Mouse (Mus musculus): ENCODE data around the gene Il1r2.

Gene Il1r2

DNA sequence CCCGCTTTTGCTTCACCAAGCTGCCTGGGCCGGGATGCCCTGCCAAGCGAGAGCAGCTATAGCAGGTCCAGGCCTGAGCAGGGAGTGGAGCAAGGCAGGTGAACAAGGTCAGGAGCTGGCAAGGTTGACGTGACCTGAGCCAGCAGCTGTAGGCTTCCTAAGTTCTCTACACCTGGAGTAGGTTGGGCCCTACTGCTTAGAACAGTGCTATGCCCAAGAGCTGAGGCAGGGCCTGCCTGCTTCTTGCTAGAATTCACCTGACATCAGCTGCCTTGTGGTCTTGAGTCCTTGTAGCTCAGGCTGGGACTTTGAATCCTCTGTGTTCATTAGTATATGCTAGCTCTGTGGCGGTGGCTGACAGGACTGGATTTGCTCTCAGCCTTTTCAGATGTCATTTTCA lies at the start of gene Il1r2:
Gene Il1r2, plus strand, starts transcription at position 301 of the 400 bp plus-strand sequence.
- no peak for DNase-seq (ENCODE audit: low read depth, low spot score)

DNA sequence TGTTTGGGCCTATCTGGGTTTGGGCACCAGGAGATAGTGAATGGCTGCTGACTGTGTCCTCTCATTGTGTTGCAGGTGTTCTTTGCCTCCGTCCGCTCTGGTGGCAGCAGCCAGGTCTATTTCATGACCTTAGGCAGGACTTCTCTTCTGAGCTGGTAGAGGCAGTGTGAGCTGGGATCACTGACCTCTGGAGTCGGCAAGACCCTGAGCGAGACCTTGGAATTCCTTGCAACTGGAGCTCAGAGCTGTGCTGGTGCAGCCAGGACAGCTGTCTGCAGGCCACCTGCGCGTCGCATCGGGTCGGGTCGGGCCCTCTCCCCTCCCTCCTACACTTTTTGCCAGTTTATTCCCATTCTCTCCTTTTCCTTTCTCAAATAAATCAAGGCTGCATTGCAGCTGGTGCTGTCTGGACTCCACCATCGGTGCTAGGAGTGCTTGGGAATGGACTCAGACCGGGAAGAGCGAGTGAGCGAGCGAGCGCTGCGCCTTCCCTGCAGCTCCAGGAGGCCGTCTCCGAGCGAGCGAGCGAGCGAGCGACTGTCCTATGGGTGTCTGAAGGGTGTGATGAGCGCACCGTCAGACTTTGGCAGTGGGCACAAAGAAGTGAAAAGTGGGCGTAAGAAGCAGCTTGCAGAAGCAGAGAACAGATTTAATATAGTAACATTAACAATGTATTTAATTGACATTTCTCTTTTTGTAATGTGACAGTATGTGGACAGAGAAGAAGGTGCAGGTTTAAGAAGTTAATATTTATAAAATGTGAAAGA lies 49.1 kb upstream of the Il1r2 start:
- no peak for DNase-seq (ENCODE audit: low read depth, low spot score)

DNA sequence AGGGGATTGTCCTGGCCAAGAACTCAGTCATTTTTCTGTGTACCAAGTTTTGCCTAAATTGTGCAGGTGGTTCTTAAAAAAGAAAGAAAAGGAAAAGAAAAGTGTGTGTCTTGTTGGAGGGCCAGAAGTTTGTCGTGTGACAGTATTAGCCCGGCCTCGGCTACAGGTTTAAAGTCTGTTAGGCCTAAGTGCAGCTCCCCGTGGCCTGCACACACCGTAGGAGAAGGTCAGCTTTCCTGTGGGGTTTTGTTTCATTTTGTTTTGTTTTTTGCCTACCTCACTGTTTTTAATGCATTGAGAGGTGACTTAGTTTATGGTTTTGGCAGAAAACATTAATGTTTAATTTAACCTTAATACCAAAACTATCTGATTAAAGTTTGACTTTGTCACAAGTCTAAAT lies 48.5 kb upstream of the Il1r2 start:
- no peak for DNase-seq (ENCODE audit: low read depth, low spot score)

DNA sequence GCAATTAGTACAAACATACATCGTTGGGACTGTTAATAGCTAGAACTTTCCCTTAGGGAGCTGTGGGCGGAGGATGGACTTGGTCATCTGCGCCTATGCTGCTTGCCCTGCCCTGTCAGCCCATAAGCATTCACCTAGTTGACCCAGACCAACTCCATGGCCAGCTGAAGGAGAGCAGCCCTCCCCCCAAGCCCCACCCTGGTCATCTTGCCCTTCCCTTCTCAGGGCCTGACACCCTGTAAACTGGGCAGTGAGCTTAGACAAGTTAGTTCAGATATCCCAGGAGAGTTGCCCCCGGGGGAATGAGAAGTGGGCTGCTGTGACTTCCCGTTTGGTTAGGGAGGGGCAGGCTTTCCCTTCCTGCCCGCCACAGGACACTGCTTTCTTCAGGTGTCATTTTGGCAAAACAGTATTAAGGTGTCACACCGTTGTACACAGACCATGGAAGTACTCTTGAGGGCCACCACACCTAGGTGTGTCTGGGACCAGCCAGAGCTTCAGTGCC lies 46.7 kb upstream of the Il1r2 start:
- DNase-seq (ENCODE audit: low read depth, low spot score): no peak

DNA sequence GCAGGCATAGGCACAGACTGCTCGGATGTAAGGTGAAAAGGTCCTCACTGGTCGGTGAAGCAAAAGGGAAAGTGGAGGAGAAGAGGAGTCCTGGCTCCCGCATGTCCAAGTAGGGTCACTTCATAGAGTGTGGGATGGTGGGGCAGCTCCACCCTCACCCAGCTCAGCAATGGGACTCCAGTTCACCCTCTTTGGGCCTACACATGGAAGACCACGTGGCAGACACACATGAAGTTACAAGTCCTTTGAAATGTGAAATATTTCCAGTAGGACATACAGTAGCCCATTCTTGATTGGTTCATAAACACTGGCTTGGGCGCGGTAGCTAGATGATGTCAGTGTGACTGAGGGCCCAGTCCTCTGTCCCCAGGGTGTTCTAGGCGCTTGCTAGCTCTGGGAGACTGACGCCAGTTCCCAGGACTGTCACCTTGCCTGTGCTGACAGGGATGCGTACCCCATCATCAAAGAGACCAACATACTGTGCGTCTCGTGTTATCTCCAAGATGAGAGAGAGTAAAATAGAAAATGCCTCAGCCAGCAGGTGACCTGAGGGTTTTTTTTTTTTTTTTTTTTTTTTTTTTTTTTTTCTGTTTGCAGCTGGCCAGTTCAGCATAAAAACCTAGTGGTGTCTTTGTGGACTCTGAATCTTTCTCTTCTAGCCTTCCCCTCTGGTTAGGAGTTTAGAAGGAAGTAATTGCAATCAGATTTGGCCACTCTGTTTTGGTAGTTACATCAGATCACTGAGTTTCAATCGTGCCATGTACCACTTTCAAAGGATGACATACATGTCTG lies 45.5 kb upstream of the Il1r2 start:
- DNase-seq (ENCODE audit: low read depth, low spot score): no peak

DNA sequence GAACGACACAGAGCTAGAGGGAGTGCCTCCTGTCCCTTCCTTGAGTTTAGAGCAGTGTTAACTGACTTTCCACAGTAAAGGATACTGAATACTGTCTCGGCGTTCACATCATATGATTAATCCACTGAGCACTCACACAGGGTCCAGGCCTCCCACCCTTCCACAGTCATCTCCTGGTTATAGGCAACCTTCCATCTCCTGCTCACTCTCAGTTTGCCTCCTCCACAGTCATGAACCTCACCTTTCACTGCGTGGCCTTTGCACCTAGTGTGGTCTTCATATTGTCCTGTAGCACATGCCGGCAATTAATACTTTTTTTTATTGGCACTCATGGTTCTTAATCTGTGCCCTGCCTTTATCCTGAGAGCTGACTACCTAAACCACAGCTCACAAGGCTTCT lies 44.3 kb upstream of the Il1r2 start:
- DNase-seq (ENCODE audit: low read depth, low spot score): no peak

DNA sequence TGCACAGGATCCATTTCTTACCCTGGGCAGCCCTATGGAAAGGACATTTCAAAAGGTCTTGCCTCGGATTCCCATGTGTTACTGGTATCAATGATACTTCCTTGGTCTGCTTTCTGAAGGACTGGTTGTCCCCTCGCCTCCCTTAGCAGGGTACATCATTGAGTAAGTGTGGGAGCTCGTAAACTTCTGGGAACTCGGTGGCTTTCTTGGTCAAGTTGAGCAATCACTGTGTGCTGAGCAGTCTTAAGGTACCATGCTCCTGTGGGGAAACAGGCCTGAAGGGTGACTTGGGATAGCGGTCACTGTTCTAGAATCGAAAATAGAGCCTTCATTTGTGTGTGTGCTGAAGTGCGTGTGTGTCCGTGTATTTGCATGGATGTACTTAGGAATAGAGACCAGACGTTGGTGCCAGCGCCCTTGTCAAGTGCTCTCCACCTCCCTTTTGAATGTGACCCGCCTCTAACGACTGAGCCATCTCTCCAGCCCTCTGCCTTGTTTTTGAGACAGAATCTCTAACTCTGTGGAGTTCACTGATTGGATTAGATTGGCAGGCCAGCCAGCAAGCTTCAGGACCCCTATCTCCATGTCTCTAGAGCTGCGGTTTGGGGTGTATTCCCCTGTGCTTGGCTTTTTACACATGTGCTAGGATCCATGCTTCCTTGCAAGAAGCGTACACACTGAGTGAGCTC lies 43.4 kb upstream of the Il1r2 start:
- no peak for DNase-seq (ENCODE audit: low read depth, low spot score)

DNA sequence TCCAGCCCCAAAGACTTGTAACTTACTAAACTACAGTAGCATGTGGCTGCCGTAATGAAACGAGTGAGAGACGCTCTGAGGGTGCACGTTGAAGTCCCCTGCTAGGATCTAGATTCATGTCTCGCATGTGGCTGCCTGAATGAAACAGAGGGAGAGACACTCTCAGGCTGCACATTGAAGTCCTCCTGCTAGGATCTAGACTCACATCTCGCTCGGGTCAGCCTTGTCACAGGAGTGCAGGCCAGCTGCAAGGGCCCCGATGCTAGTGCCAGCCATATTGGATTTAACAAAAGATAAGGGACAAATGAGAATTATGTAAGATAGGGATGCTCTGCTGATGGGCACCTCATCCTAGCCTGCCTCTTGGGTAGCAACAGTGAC lies 42.9 kb upstream of the Il1r2 start:
- DNase-seq (ENCODE audit: low read depth, low spot score): no peak

DNA sequence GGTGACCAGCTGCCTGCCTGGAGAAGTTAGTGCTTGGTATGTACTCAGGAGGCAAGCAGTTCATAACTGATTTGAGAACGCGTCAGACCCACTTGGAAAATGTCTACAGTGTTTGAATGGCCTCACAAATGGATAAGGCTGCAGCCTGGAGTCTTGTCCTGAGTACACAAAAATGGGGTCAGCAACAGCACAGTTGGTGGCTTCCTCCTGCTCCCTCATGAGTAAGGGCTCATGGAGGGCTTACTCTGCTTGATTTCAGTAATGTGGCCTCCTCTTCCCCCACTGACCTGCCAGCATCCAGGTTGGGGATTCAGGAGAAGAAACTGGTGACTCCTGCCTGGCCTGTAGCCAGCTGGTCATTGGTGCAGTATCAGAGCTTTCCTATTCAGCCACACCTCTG lies 42.3 kb upstream of the Il1r2 start:
- DNase-seq (ENCODE audit: low read depth, low spot score): no peak

DNA sequence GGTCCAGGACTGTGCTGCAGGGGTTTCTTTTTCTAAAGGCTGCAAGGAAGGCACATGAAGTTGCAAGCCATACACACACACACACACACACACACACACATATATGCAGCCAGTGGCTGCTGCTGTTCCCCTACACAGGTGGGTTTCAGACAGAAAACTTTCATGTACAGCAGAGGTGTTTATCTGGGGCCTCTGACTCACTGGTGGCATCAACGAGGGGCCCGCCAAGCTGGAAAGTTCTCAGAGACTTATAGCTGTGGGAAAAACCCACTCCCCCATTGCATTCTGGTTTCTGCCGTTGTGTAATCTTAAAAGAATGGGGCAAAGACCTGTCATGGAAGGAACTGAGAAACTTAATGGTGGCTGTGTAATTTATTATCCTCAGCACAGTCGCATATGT lies 40.6 kb upstream of the Il1r2 start:
- no peak for DNase-seq (ENCODE audit: low read depth, low spot score)

DNA sequence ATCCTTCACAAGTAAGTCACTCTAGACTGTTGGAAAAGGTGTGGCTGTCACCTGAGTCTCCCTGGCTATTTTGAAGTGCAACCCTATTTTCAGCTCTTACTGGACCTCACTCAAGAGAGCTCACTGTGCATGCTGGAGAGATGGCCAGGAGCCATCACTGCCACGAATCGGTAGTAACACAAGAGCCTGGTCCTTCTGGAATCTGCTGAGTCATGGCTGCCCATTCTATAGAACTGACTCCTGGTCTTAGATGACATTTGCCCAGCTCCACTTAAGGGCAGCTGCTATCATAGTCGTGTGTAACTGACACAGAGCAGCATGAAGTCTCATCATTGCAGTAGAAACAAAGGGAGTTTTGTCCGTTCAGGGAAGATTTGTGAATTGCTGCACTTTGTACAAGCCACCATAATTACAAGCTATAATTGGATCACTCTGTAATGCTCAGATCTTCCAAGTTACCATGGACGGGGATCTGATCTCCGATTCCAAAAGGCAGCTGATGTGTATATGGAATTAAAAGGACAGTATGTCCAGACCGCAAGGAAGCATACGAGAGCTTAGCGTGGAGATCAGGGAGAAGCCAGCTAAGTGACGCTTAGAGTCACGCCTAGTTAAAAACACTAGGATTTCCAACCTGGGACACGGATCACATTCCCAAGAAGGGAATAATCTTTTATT lies 40.0 kb upstream of the Il1r2 start:
- no peak for DNase-seq (ENCODE audit: low read depth, low spot score)

DNA sequence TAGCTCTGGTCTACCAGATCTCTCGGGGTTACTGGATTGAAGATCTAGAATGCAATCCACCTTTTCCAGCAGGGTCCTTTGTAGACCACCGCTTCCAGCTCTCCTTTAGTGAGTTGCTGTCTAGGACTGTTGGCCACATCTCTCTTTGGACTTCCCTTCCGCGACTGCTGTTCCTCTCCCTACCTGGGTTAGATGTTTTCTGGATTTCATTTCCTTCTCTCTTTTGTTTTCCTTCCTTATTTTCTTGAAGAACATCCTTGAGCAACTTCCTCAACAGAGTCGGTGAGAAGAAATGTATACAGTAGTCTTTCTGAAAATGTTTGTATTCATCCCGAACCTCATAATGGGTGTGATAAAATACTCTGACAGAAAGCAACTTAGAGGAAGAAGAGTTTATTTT lies 36.0 kb upstream of the Il1r2 start:
- no peak for DNase-seq (ENCODE audit: low read depth, low spot score)

DNA sequence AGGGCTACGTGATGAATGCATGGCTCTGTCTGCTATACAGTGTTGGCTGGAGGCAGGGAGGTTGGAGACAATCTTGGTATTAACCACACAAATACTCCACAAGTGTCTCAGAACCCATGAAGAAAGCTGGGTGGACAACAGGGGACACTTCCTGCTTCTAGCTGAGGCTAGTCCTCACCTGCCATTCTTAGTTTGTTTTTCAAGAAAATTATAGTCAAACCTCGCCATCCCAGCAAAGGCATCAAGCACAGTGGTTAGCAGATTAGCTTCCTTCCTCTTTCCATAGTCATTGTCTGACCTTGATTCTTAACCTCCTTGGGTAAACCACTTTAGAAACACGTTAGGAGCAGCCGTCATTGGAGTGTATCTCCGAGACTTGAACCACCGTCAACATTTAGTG lies 28.2 kb upstream of the Il1r2 start:
- no peak for DNase-seq (ENCODE audit: low read depth, low spot score)

DNA sequence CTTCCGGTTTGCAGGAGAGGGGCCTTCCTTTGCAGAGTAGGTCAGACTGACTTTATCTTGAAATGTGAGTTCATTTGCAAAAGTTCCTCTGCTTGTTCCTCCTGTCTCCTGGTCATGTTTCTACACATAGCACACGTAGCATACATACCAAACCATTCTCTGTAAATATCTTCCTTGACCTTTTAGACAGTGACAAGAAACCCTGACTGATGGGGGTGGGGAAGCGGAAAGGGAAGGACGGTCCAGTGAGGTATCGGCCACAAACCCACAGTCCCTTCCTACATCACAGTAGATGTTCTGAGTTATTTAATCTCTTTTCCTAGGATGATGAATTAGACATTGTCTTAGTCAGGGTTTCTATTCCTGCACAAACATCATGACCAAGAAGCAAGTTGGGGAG lies 27.3 kb upstream of the Il1r2 start:
- no peak for DNase-seq (ENCODE audit: low read depth, low spot score)

DNA sequence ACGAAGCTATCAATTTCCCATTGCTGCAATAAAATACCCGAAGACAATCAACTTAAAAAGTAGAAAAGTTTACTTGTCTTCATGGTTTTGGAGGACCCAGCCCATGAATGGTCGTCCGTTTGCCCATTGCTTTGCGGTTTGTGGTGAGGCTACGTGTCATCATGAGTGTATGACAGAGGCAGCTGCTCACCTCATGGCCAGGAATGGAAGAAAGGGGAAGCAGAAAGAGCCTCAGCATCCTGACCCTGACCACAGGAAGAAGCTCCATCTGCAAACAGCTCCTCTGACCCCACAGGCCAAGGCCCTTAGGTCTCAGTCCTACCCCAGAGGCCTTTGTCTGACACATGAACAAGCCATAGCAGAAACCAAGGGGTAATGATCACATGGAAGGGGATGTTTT lies 22.7 kb upstream of the Il1r2 start:
- no peak for DNase-seq (ENCODE audit: low read depth, low spot score)

DNA sequence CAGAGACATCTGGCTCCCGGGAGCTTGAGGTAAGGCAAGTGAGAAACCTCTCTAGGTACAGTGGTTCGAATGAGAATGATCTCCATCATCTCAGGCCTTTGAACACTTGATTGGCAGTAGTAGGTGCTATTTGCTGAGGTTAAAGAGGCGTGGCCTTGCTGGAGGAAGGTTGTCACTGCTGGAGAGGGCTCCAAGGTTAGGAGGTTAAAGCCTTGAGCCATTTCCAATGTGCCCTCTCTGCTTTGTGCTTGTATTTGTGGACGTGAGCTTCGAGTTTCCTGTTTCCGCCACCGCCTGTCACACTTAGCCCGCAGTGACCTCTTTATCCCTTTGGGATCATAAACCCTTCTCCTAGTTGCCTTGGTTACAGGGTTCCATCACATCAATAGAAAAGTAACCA lies 21.7 kb upstream of the Il1r2 start:
- DNase-seq (ENCODE audit: low read depth, low spot score): peak; percentile 51

DNA sequence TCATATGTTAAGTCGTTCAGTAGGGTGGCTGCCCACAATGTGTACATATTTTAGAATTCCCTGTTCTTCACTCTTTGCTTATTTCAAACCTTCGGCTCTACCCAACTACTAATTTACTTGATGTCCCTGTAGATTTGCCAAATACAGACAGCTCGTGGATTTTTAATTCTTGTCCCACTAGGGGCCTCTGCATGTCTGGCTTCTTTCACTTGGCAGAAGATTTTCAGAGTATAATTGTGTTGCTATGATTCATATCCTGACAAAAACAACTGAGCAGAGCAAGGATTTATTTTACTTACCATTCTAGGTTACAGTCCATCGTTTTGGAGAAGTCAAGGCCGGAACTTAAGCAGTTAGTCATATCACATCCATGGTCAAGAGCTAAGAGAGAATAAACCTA lies 20.8 kb upstream of the Il1r2 start:
- DNase-seq (ENCODE audit: low read depth, low spot score): no peak

DNA sequence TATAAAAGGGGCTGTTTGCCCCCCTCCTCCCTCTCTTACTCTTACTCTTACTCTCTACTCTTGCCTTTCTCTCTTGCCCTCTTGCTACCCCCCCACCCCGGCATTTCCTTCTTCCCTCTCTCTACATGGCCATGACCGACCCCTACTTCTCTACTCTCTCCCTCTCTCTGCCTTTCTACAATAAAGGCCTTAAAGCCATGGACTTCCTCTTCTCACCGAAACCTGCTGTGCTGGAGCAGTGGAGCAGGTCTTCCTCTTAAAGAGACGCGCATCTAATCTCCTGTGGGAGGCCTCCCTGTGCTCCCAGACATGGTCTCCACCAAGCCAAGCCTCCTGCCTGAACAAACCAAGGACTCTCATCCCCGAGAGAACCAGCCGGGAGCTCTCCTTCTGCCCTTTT lies 18.8 kb upstream of the Il1r2 start:
- DNase-seq (ENCODE audit: low read depth, low spot score): no peak

DNA sequence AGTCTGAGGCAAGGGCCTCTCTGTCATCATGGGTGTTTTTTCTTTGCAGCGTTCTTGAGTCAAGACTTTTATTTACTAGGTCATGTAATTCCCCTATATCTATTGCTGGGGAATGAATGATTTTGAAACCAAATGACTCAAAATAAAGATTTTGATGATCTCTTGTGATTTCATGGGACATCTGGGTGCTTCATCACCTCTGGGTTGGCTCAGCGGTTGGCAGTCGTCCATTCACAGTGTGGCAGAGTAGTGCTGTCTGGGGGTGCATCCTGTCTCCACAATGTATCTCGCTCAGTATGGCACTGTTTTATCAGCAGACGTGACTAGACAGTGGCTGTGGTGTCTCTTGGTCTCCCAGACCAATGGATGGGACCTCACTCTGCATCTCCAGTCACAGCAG lies 17.9 kb upstream of the Il1r2 start:
- DNase-seq (ENCODE audit: low read depth, low spot score): no peak

DNA sequence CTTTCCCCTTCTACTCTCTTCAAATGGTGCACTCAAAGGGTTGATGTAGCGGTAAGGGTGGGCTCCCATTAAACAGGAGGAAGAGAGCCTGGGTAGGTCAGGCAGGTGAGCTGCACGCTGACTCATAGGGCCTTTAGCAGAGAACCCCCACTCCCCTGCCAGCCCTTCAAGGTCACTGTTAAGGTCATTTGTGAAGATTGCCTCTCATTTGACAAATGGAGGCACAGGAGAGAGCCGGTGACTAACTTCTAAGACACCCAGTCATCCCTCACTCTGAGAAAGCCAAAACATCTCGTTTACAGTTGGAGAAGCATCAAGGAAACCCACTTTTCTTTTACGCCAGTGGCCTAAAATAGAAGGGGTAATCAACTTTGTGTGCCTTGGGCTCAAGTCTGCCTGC lies 16.5 kb upstream of the Il1r2 start:
- DNase-seq (ENCODE audit: low read depth, low spot score): peak; percentile 8

DNA sequence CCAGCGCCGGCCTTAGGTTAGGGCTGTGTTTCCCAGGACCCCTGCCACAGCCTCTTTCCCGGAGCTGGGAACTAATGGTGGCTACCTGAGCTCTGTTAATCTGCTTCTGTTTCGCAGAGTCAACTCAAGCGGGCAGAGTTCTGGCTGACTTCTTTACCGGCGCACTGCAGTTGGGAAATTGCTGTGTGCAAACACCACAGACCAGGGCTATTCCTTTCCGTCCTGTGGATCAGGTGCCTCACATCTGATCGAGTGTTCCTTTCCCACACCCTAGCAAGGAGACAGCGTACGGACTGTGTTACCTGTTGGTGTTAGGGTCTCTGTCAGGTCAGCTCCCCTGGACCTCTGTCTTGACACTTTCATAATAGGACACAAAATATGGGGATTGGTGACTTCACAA lies 15.9 kb upstream of the Il1r2 start:
- no peak for DNase-seq (ENCODE audit: low read depth, low spot score)
